Mouse (Mus musculus) spleen, adult 2 months (tissue): ENCODE results near the gene Bloc1s6. TPM values are rescaled to one million over a fixed set of nuclear protein-coding genes. Genes with fewer than 3 reads are reported as not detected.
A peak's percentile ranks its signal among the peaks of the same experiment; 100 is the strongest.

Experiments
- DNase-seq, 2 experiments: peaks; one replicate each; pipeline versions ENCODE4 v3.0.0 to v3.0.0-alpha.2; 2012 to 2021; ENCODE audit warnings: low spot score in 2 of 2, low read depth in 1 of 2
- H3K27ac ChIP-seq: fragments of 200-500 bp; 2 replicates; pipeline ENCODE4 v1.5.1; 2012; ENCODE audit warnings: low read length, inconsistent platforms; ENCODE audit not compliant: insufficient read depth
- H3K27me3 ChIP-seq: fragments of 200-500 bp; 2 replicates; pipeline ENCODE4 v1.6.1; 2012; ENCODE audit warnings: mild to moderate bottlenecking, moderate library complexity, low read length, inconsistent platforms; ENCODE audit not compliant: control insufficient read depth, insufficient read depth
- H3K36me3 ChIP-seq: fragments of 200-500 bp; 2 replicates; pipeline ENCODE4 v1.6.1; 2012; ENCODE audit warnings: mild to moderate bottlenecking, low read length, inconsistent platforms; ENCODE audit not compliant: control insufficient read depth, insufficient read depth
- H3K4me1 ChIP-seq: fragments of 200-500 bp; 2 replicates; pipeline ENCODE4 v1.6.1; 2011; ENCODE audit warnings: inconsistent platforms; ENCODE audit not compliant: control insufficient read depth, insufficient read depth, insufficient read length
- H3K4me3 ChIP-seq: fragments of 200-500 bp; 2 replicates; pipeline ENCODE4 v1.5.1; 2011; ENCODE audit warnings: mild to moderate bottlenecking, inconsistent platforms; ENCODE audit not compliant: insufficient read depth, insufficient read length; ENCODE audit errors: extremely low read depth
- CTCF ChIP-seq: fragments of 200-500 bp; IDR thresholded peaks from 2 replicates; pipeline ENCODE4 v1.5.1; 2011; ENCODE audit warnings: mild to moderate bottlenecking, inconsistent platforms; ENCODE audit not compliant: insufficient read depth, insufficient read length, insufficient replicate concordance; ENCODE audit errors: extremely low read depth
- POLR2A ChIP-seq: fragments of 200-500 bp; IDR thresholded peaks from 2 replicates; pipeline ENCODE4 v1.6.1; 2011; ENCODE audit warnings: low read depth, low read length, inconsistent platforms
- whole genome bisulfite sequencing: fragments of 180-500 bp; shearing (Covaris S2); methylation state at CpG from one replicate; pipeline ENCODE4 v1.1.7; 2018; 5-methylcytosine and 5-hydroxymethylcytosine counted together
- polyA plus RNA-seq: library from polyadenylated mRNA; depleted of rRNA; stranded (reverse); fragments of >200 nt; gene quantifications from 2 replicates; pipeline ENCODE4 v1.2.3, GENCODE M21; 2012

Gene Bloc1s6
- polyA plus RNA-seq, 1 experiment: 15.1 TPM

- Histone ChIP-seq H3K36me3 (no peaks in the 10 kb centered on the region), H3K4me3 (no peak overlapping the region), H3K27me3 (0 out of 2 replicates have a peak, but pooled peaks cover 3% of the 10 kb centered on the region), H3K27ac (no peak overlapping the region), H3K4me1 (peaks cover 2% of the 10 kb centered on the region; the same call in 1 of the 2 replicates)
- DNase-seq: no peak
- WGBS: 52% methylated on average over 3 of the region's 3 CpGs
- no peak for TF ChIP-seq CTCF
- no peak for TF ChIP-seq POLR2A
These were observed 24.7 kb downstream of the Bloc1s6 start for GRCm38 (mm10) chr2:122762991-122763390.

- 0 out of 2 replicates have a peak, but pooled peaks cover 3% of the 10 kb centered on the region for H3K27me3 ChIP-seq
- no peaks in the 10 kb centered on the region for H3K36me3 ChIP-seq
- TF ChIP-seq POLR2A (no peak), CTCF (no peak)
- no peak for DNase-seq
- WGBS: 40% methylated on average over 6 of the region's 6 CpGs
- H3K4me3 ChIP-seq: no peak overlapping the region
- peaks cover 2% of the 10 kb centered on the region; the same call in 1 of the 2 replicates for H3K4me1 ChIP-seq
- H3K27ac ChIP-seq: no peak overlapping the region
These were observed 26.2 kb downstream of the Bloc1s6 start for GRCm38 (mm10) chr2:122764526-122764925.

- WGBS: 3% methylated on average over 45 of the region's 46 CpGs
- Histone ChIP-seq H3K4me3 (peak within 1 kb of the TSS; percentile 66), H3K4me1 (peaks cover 2% of the 10 kb centered on the region; the same call in 1 of the 2 replicates), H3K27me3 (0 out of 2 replicates have a peak, but pooled peaks cover 3% of the 10 kb centered on the region), H3K36me3 (no peaks in the 10 kb centered on the region), H3K27ac (peak within 1 kb of the TSS; percentile 52; the same call in 1 of the 2 replicates)
- peak in 1 of 2 experiments; percentile 21 for DNase-seq
- TF ChIP-seq CTCF: no peak
- no peak for TF ChIP-seq POLR2A
These were observed 26.9 kb downstream of the Bloc1s6 start, which contains the start of gene Sqor for GRCm38 (mm10) chr2:122765071-122765793. Gene Sqor, plus strand, starts transcription at chr2:122765237.

- TF ChIP-seq POLR2A (no peak), CTCF (no peak)
- WGBS: 64% methylated on average over 3 of the region's 3 CpGs
- no peak for DNase-seq
These were observed 27.5 kb downstream of the Bloc1s6 start for GRCm38 (mm10) chr2:122765794-122766145.

GRCm38 (mm10) chr2:122771002-122771401, 32.7 kb downstream of the Bloc1s6 start:
- no peaks in the 10 kb centered on the region for H3K36me3 ChIP-seq
- no peak overlapping the region for H3K4me3 ChIP-seq
- 77% methylated on average over 2 of the region's 2 CpGs for WGBS
- TF ChIP-seq CTCF (no peak), POLR2A (no peak)
- H3K4me1 ChIP-seq: no peaks in the 10 kb centered on the region
- no peak overlapping the region for H3K27ac ChIP-seq
- H3K27me3 ChIP-seq: no peaks in the 10 kb centered on the region
- no peak for DNase-seq

More at GRCm38 (mm10) chr2:122765794-122766145, 27.5 kb downstream of the Bloc1s6 start:
- H3K27ac ChIP-seq: no peak overlapping the region
- H3K4me3 ChIP-seq: peak overlapping the region; percentile 66; the same call in 1 of the 2 replicates
- no peaks in the 10 kb centered on the region for H3K36me3 ChIP-seq
- 0 out of 2 replicates have a peak, but pooled peaks cover 3% of the 10 kb centered on the region for H3K27me3 ChIP-seq
- peaks cover 2% of the 10 kb centered on the region; the same call in 1 of the 2 replicates for H3K4me1 ChIP-seq

- Histone ChIP-seq H3K36me3 (no peaks in the 10 kb centered on the region), H3K4me3 (no peak overlapping the region), H3K4me1 (no peaks in the 10 kb centered on the region), H3K27ac (no peak overlapping the region), H3K27me3 (no peaks in the 10 kb centered on the region)
- 88% methylated on average over 1 of the region's 1 CpGs for WGBS
- no peak for DNase-seq
- TF ChIP-seq CTCF: no peak
- no peak for TF ChIP-seq POLR2A
These were observed 34.6 kb downstream of the Bloc1s6 start for GRCm38 (mm10) chr2:122772899-122773298.

- H3K27me3 ChIP-seq: no peaks in the 10 kb centered on the region
- TF ChIP-seq POLR2A: no peak
- TF ChIP-seq CTCF: no peak
- 89% methylated on average over 1 of the region's 1 CpGs for WGBS
- H3K27ac ChIP-seq: no peak overlapping the region
- no peak overlapping the region for H3K4me3 ChIP-seq
- no peak for DNase-seq
- no peaks in the 10 kb centered on the region for H3K4me1 ChIP-seq
- no peaks in the 10 kb centered on the region for H3K36me3 ChIP-seq
These were observed 37.2 kb downstream of the Bloc1s6 start for GRCm38 (mm10) chr2:122775491-122775890.
